Mouse (Mus musculus) CH12.LX (cell line): ENCODE measurements around the gene Pls1. TPM values are rescaled to one million over a fixed set of nuclear protein-coding genes. Genes with fewer than 3 reads are reported as not detected.

Experiments
- DNase-seq: peaks from one replicate; pipeline ENCODE4 v3.0.0-alpha.2; 2013; ENCODE audit errors: extremely low read depth
- H3K27ac ChIP-seq: 2 replicates; pipeline ENCODE4 v1.5.1; 2012; ENCODE audit warnings: low read depth, mild to moderate bottlenecking, control low read depth, moderate library complexity; ENCODE audit not compliant: insufficient read depth
- H3K27me3 ChIP-seq: replicated peaks from 2 replicates; pipeline ENCODE3; 2012; ENCODE audit warnings: inconsistent platforms
- H3K36me3 ChIP-seq, 2 experiments: replicated peaks in 1 of 2; 2 replicates each; pipeline versions ENCODE3 to v1.6.1; 2012; ENCODE audit warnings: inconsistent platforms in 1 of 2, low read length in 1 of 2, mild to moderate bottlenecking in 1 of 2, mixed read lengths in 1 of 2, moderate library complexity in 1 of 2; ENCODE audit not compliant: control insufficient read depth in 1 of 2, insufficient read depth in 1 of 2
- H3K4me1 ChIP-seq, 2 experiments: 2 replicates each; pipeline ENCODE4 v1.6.1; 2012; ENCODE audit warnings: inconsistent platforms in 1 of 2, moderate library complexity in 1 of 2; ENCODE audit not compliant: insufficient read depth in 2 of 2, control insufficient read depth in 1 of 2
- H3K4me2 ChIP-seq: 2 replicates; pipeline ENCODE4 v1.6.1; 2012; ENCODE audit warnings: low read depth, mild to moderate bottlenecking, control low read depth; ENCODE audit not compliant: poor library complexity, insufficient read depth, severe bottlenecking
- H3K4me3 ChIP-seq, 3 experiments: fragments of 150-350 bp in 1 of 3; sonication (generic) in 1 of 3; replicated peaks in 1 of 3; 2 replicates each; pipeline versions ENCODE3 to v1.5.1; 2011 to 2012; ENCODE audit warnings: low read depth in 2 of 3, low read length in 2 of 3, mild to moderate bottlenecking in 2 of 3, moderate library complexity in 2 of 3, control low read depth in 1 of 3, improper control_type of control experiment in 1 of 3, inconsistent platforms in 1 of 3, mixed read lengths in 1 of 3; ENCODE audit not compliant: poor library complexity in 1 of 3
- H3K79me2 ChIP-seq: replicated peaks from 2 replicates; pipeline ENCODE4 v1.6.1; 2012; ENCODE audit warnings: mild to moderate bottlenecking, moderate library complexity; ENCODE audit not compliant: control insufficient read depth, poor library complexity, insufficient read depth, severe bottlenecking; ENCODE audit errors: extremely low read depth
- H3K9ac ChIP-seq: 2 replicates; pipeline ENCODE4 v1.6.1; 2012; ENCODE audit warnings: low read depth, mild to moderate bottlenecking, control low read depth, moderate library complexity; ENCODE audit not compliant: insufficient read depth
- H3K9me3 ChIP-seq: replicated peaks from 2 replicates; pipeline ENCODE3; 2012; ENCODE audit warnings: low read length, inconsistent platforms, mixed read lengths
- BHLHE40 ChIP-seq: IDR thresholded peaks from 2 replicates; pipeline ENCODE4 v1.6.1; 2011; ENCODE audit warnings: mild to moderate bottlenecking, low read depth, low read length, improper control_type of control experiment
- CTCF ChIP-seq, 2 experiments: IDR thresholded peaks in 1 of 2; conservative IDR thresholded peaks in 1 of 2; 2 replicates each; pipeline ENCODE4 v1.5.1; 2011 to 2012; ENCODE audit warnings: low read depth in 2 of 2, low read length in 2 of 2, improper control_type of control experiment in 1 of 2, inconsistent platforms in 1 of 2, mild to moderate bottlenecking in 1 of 2, moderate library complexity in 1 of 2
- EP300 ChIP-seq: IDR thresholded peaks from 2 replicates; pipeline ENCODE4 v1.6.1; 2011; ENCODE audit warnings: low read length, improper control_type of control experiment
- ETS1 ChIP-seq: conservative IDR thresholded peaks from 2 replicates; pipeline ENCODE4 v1.6.1; 2012; ENCODE audit warnings: low read depth, mild to moderate bottlenecking, inconsistent platforms, low read length, improper control_type of control experiment, moderate library complexity
- IRF4 ChIP-seq: IDR thresholded peaks from 2 replicates; pipeline ENCODE4 v1.6.1; 2014; ENCODE audit warnings: low read depth, mild to moderate bottlenecking, inconsistent platforms, low read length, improper control_type of control experiment
- JUND ChIP-seq: conservative IDR thresholded peaks from 2 replicates; pipeline ENCODE4 v1.6.1; 2011; ENCODE audit warnings: low read depth, low read length, improper control_type of control experiment
- MAFK ChIP-seq: IDR thresholded peaks from 2 replicates; pipeline ENCODE4 v1.6.1; 2011; ENCODE audit warnings: low read length, improper control_type of control experiment; ENCODE audit not compliant: insufficient replicate concordance
- MAX ChIP-seq: IDR thresholded peaks from 2 replicates; pipeline ENCODE4 v1.6.1; 2011; ENCODE audit warnings: low read length, improper control_type of control experiment
- MEF2A ChIP-seq: IDR thresholded peaks from 2 replicates; pipeline ENCODE4 v1.6.1; 2014; ENCODE audit warnings: low read depth, mild to moderate bottlenecking, inconsistent platforms, low read length, improper control_type of control experiment, borderline replicate concordance
- MXI1 ChIP-seq: IDR thresholded peaks from 2 replicates; pipeline ENCODE4 v1.6.1; 2011; ENCODE audit warnings: mild to moderate bottlenecking, low read depth, low read length, improper control_type of control experiment
- NELFE ChIP-seq: IDR thresholded peaks from 2 replicates; pipeline ENCODE4 v1.6.1; 2011; ENCODE audit warnings: low read depth, low read length, improper control_type of control experiment
- PAX5 ChIP-seq: IDR thresholded peaks from 2 replicates; pipeline ENCODE4 v1.6.1; 2012; ENCODE audit warnings: low read length, inconsistent platforms, mixed read lengths
- SIN3A ChIP-seq: IDR thresholded peaks from 2 replicates; pipeline ENCODE4 v1.6.1; 2012; ENCODE audit warnings: low read length, improper control_type of control experiment, inconsistent platforms
- USF1 ChIP-seq: IDR thresholded peaks from 2 replicates; pipeline ENCODE4 v1.6.1; 2014; ENCODE audit warnings: low read depth, mild to moderate bottlenecking, inconsistent platforms, low read length, improper control_type of control experiment
- USF2 ChIP-seq: conservative IDR thresholded peaks from 2 replicates; pipeline ENCODE4 v1.6.1; 2011; ENCODE audit warnings: low read depth, low read length, improper control_type of control experiment
- ZKSCAN1 ChIP-seq: IDR thresholded peaks from 2 replicates; pipeline ENCODE4 v1.6.1; 2012; ENCODE audit warnings: low read depth, inconsistent platforms, low read length, improper control_type of control experiment, borderline replicate concordance
- dilution Hi-C: fragments of 300-500 bp; cut with MboI; formaldehyde crosslinking; loops from 2 replicates; pipeline ENCODE4 v1.14.3; 2020; ENCODE audit warnings: low sequenced_read_pairs; ENCODE audit not compliant: extremely low pct_unique_long_range_greater_than_20kb, extremely low pct_ligation_motif_present
- in situ Hi-C: fragments of 300-500 bp; cut with MboI; formaldehyde crosslinking; loops from 3 replicates; pipeline ENCODE4 v1.14.3; 2019; ENCODE audit warnings: low sequenced_read_pairs, low pct_ligation_motif_present, low pct_unique_long_range_greater_than_20kb, mixed read lengths
- polyA plus RNA-seq: library from polyadenylated mRNA; unstranded; fragments of >175 nt; gene quantifications from 2 replicates; pipeline ENCODE4 v1.2.1, GENCODE M21; 2012; ENCODE audit warnings: low read depth; ENCODE audit not compliant: insufficient read length
- total RNA-seq, 2 experiments: library from RNA; depleted of rRNA; stranded (reverse); fragments of 300-350 nt in 1 of 2; fragments of >200 nt in 1 of 2; gene quantifications; 2 replicates each; pipeline ENCODE4 v1.2.3; 2012 to 2014

Gene Pls1
- total and polyA plus RNA-seq, 3 experiments, result 0.08 to 0.56 (median 0.40) TPM

DNA sequence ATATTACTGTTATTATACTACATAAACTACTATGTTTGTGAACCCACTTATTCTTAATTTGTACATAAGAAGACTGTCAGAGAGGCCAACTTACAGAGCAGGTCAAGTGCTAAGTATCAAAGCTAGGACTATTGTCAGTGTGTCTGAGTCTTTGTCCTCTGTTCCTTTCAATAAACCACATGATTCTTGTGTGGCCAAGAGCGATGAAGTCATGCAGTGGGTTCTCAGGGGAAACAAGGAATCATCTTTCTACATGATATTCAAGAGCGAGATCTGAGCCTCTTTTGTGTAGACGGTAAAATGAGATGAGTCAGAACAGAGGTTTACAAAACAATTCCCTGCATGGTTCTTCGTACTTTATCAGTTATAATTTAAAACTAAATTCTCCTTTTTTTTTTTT, 35.5 kb downstream of the Pls1 start:
- no peaks in the 10 kb centered on the region for H3K36me3 ChIP-seq
- H3K27me3 ChIP-seq, result no peaks in the 10 kb centered on the region
- H3K79me2 ChIP-seq, result no peaks in the 10 kb centered on the region
- no peaks in the 10 kb centered on the region for H3K4me1 ChIP-seq
- TF ChIP-seq USF2 (no peak), ZKSCAN1 (no peak), EP300 (no peak), SIN3A (no peak), MEF2A (no peak), IRF4 (no peak), MAFK (no peak), CTCF (conservative IDR thresholded peaks at IDR 0.05 in 1 of 2, IDR thresholded peaks at IDR 0.05 in 1 of 2; ENCODE audit: low read depth in 2 of 2, low read length in 2 of 2) (no peak), MXI1 (no peak)
- TF ChIP-seq, all 38 proteins: peak for 0
- Histone ChIP-seq H3K4me2 (no peak overlapping the region), H3K9ac (no peak overlapping the region), H3K27ac (no peak overlapping the region), H3K4me3 (no peak overlapping the region), H3K9me3 (no peaks in the 10 kb centered on the region)
- DNase-seq, result no peak
- dilution Hi-C loops, result no loop called here
- in situ Hi-C loops, result no loop called here

DNA sequence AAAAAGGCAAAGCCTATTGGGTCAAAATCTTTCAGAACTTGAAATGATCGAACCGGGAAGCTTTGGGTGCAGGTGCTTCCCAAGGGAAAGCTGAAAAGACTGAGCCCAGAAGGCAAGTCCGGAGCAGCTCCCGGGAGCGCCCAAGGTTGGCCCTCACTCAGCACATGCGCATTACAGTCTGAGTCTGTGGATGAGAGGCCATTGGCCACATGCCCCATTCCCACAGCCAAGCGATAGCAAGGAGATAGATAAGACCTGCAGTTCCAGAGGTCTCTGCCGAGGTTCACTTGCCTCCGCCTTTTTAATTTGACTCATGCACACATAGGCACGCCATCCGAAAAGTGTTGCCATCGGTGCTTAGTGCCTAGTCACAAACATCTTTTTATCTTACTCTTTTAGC, 39.7 kb downstream of the Pls1 start:
- no peaks in the 10 kb centered on the region for H3K9me3 ChIP-seq
- TF ChIP-seq ZKSCAN1 (no peak), NELFE (no peak)
- TF ChIP-seq, all 38 proteins: peak for 0
- Histone ChIP-seq H3K27me3 (no peaks in the 10 kb centered on the region), H3K4me1 (no peaks in the 10 kb centered on the region), H3K4me2 (no peak overlapping the region), H3K79me2 (no peaks in the 10 kb centered on the region), H3K36me3 (no peaks in the 10 kb centered on the region), H3K27ac (no peak overlapping the region), H3K9ac (no peak overlapping the region), H3K4me3 (no peak overlapping the region)
- in situ Hi-C loops (no loop called here), dilution Hi-C loops (no loop called here)
- DNase-seq, result no peak

DNA sequence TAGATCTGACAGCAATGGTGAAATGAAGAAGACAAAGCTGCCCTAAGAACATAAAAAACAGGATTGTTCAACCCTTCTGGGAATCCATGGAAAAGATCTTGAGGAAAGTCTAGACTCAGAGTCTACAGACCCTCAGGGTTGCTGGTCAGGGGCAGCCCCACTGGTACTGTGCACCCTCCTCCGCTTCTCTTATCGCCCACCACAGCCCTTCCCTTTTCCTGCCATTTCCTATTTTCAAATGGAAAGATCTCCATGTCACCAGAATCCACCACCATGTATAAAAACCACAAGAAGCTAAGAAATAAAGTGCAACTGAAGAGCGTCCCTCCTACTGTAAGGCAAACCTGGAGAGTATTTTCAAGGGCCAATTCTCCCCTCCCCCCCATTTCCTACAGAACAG, 41.3 kb downstream of the Pls1 start:
- dilution Hi-C loops, result no loop called here
- Histone ChIP-seq H3K9me3 (no peaks in the 10 kb centered on the region), H3K79me2 (no peaks in the 10 kb centered on the region), H3K36me3 (no peaks in the 10 kb centered on the region), H3K27ac (no peak overlapping the region), H3K4me2 (no peak overlapping the region), H3K9ac (no peak overlapping the region), H3K4me3 (no peak overlapping the region), H3K4me1 (peaks cover 0 to 3% of the 10 kb centered on the region in 2 experiments; a peak in 1 of 4 replicates), H3K27me3 (no peaks in the 10 kb centered on the region)
- DNase-seq, result no peak
- in situ Hi-C loops, result no loop called here
- TF ChIP-seq USF1 (no peak), MAX (no peak), MEF2A (no peak), JUND (no peak), ETS1 (no peak), PAX5 (no peak), BHLHE40 (no peak)
